Mouse (Mus musculus): ENCODE data around the gene Ednrb. TPM values are rescaled to one million over a fixed set of nuclear protein-coding genes. Genes with fewer than 3 reads are reported as not detected.

The Ednrb gene
- polyA plus RNA-seq, 1 experiment from 2014 or later: 106 TPM

- Histone ChIP-seq H3K27me3 (no peaks in the 10 kb centered on the region), H3K27ac (replicated peaks) (no peak overlapping the region), H3K36me3 (peaks cover 34% of the 10 kb centered on the region), H3K4me3 (no peak overlapping the region), H3K9me3 (no peaks in the 10 kb centered on the region), H3K4me1 (no peaks in the 10 kb centered on the region), H3K9ac (replicated peaks) (no peak overlapping the region), H3K4me2 (replicated peaks) (no peak overlapping the region)
- no peak for ATAC-seq (ENCODE audit: low FRiP score, low read depth)
- 89% methylated on average over 25 of the region's 25 CpGs for whole genome bisulfite sequencing
Observed at GRCm38 (mm10) chr14:103816637-103817308, 27.4 kb downstream of the Ednrb start.

- H3K27ac ChIP-seq (replicated peaks): no peak overlapping the region
- H3K4me1 ChIP-seq: no peaks in the 10 kb centered on the region
- H3K36me3 ChIP-seq: peaks cover 27% of the 10 kb centered on the region
- no peak for ATAC-seq (ENCODE audit: low FRiP score, low read depth)
- H3K9me3 ChIP-seq: no peaks in the 10 kb centered on the region
- H3K4me2 ChIP-seq (replicated peaks): no peak overlapping the region
- no peak overlapping the region for H3K9ac ChIP-seq (replicated peaks)
- no peak overlapping the region for H3K4me3 ChIP-seq
- 70% methylated on average over 16 of the region's 16 CpGs for WGBS
- no peaks in the 10 kb centered on the region for H3K27me3 ChIP-seq
Observed at GRCm38 (mm10) chr14:103815542-103815941, 28.7 kb downstream of the Ednrb start.

- Histone ChIP-seq H3K36me3 (peaks cover 22% of the 10 kb centered on the region), H3K27me3 (no peaks in the 10 kb centered on the region), H3K4me2 (replicated peaks) (no peak overlapping the region), H3K9ac (replicated peaks) (no peak overlapping the region), H3K4me3 (no peak overlapping the region), H3K27ac (replicated peaks) (no peak overlapping the region), H3K4me1 (no peaks in the 10 kb centered on the region), H3K9me3 (no peaks in the 10 kb centered on the region)
- ATAC-seq (ENCODE audit: low FRiP score, low read depth): 0 out of 2 replicates have a peak, but pooled peaks have one; percentile 42
- WGBS: 73% methylated on average over 10 of the region's 10 CpGs
Observed at GRCm38 (mm10) chr14:103814015-103814691, 30.0 kb downstream of the Ednrb start.

GRCm38 (mm10) chr14:103813246-103813645, 31.0 kb downstream of the Ednrb start:
- no peaks in the 10 kb centered on the region for H3K4me1 ChIP-seq

GRCm38 (mm10) chr14:103811291-103811690, 32.9 kb downstream of the Ednrb start:
- no peaks in the 10 kb centered on the region for H3K27me3 ChIP-seq
- peaks cover 9% of the 10 kb centered on the region; the same call in 1 of the 2 replicates for H3K36me3 ChIP-seq
- H3K9me3 ChIP-seq: no peaks in the 10 kb centered on the region
- no peak for ATAC-seq (ENCODE audit: low FRiP score, low read depth)
- no peak overlapping the region for H3K4me3 ChIP-seq
- no peaks in the 10 kb centered on the region for H3K4me1 ChIP-seq
- no peak overlapping the region for H3K9ac ChIP-seq (replicated peaks)
- H3K4me2 ChIP-seq (replicated peaks): no peak overlapping the region
- H3K27ac ChIP-seq (replicated peaks): no peak overlapping the region
- 93% methylated on average over 7 of the region's 7 CpGs for WGBS

More at GRCm38 (mm10) chr14:103813246-103813645, 31.0 kb downstream of the Ednrb start:
- Histone ChIP-seq H3K9ac (replicated peaks) (no peak overlapping the region), H3K27me3 (no peaks in the 10 kb centered on the region), H3K4me2 (replicated peaks) (no peak overlapping the region), H3K4me3 (no peak overlapping the region), H3K27ac (replicated peaks) (no peak overlapping the region), H3K9me3 (no peaks in the 10 kb centered on the region), H3K36me3 (peaks cover 18% of the 10 kb centered on the region)
- no peak for ATAC-seq (ENCODE audit: low FRiP score, low read depth)
- 83% methylated on average over 3 of the region's 3 CpGs for WGBS

- no peak overlapping the region for H3K4me2 ChIP-seq (replicated peaks)
- H3K4me1 ChIP-seq: no peaks in the 10 kb centered on the region
- H3K9ac ChIP-seq (replicated peaks): no peak overlapping the region
- H3K9me3 ChIP-seq: no peaks in the 10 kb centered on the region
- no peak for ATAC-seq (ENCODE audit: low FRiP score, low read depth)
- no peaks in the 10 kb centered on the region for H3K27me3 ChIP-seq
- no peak overlapping the region for H3K27ac ChIP-seq (replicated peaks)
- H3K36me3 ChIP-seq: no peaks in the 10 kb centered on the region
- no peak overlapping the region for H3K4me3 ChIP-seq
- WGBS: 85% methylated on average over 4 of the region's 4 CpGs
Observed at GRCm38 (mm10) chr14:103803907-103804659, 40.1 kb downstream of the Ednrb start.

- Histone ChIP-seq H3K9me3 (peaks cover 4% of the 10 kb centered on the region; the same call in 1 of the 2 replicates), H3K27ac (replicated peaks) (no peak overlapping the region), H3K9ac (replicated peaks) (no peak overlapping the region), H3K4me1 (peaks cover 14% of the 10 kb centered on the region), H3K4me2 (replicated peaks) (no peak overlapping the region), H3K36me3 (no peaks in the 10 kb centered on the region), H3K27me3 (no peaks in the 10 kb centered on the region), H3K4me3 (no peak overlapping the region)
- no peak for ATAC-seq (ENCODE audit: low FRiP score, low read depth)
- WGBS: 83% methylated on average over 3 of the region's 3 CpGs
Observed at GRCm38 (mm10) chr14:103797123-103797522, 47.1 kb downstream of the Ednrb start.

GRCm38 (mm10) chr14:103795591-103795990, 48.6 kb downstream of the Ednrb start:
- H3K4me2 ChIP-seq (replicated peaks): no peak overlapping the region
- H3K9me3 ChIP-seq: peaks cover 4% of the 10 kb centered on the region; the same call in 1 of the 2 replicates
- no peak for ATAC-seq (ENCODE audit: low FRiP score, low read depth)
- H3K4me1 ChIP-seq: peaks cover 14% of the 10 kb centered on the region
- H3K9ac ChIP-seq (replicated peaks): no peak overlapping the region
- no peak overlapping the region for H3K27ac ChIP-seq (replicated peaks)
- no peaks in the 10 kb centered on the region for H3K27me3 ChIP-seq
- WGBS: 87% methylated on average over 1 of the region's 1 CpGs
- no peaks in the 10 kb centered on the region for H3K36me3 ChIP-seq
- H3K4me3 ChIP-seq: no peak overlapping the region

- H3K9ac ChIP-seq (replicated peaks): no peak overlapping the region
- ATAC-seq (ENCODE audit: low FRiP score, low read depth): no peak
- WGBS: 74% methylated on average over 5 of the region's 5 CpGs
- H3K4me3 ChIP-seq: no peak overlapping the region
- peaks cover 4% of the 10 kb centered on the region; the same call in 1 of the 2 replicates for H3K9me3 ChIP-seq
- no peak overlapping the region for H3K4me2 ChIP-seq (replicated peaks)
- H3K27ac ChIP-seq (replicated peaks): no peak overlapping the region
- H3K4me1 ChIP-seq: peaks cover 14% of the 10 kb centered on the region
- H3K27me3 ChIP-seq: no peaks in the 10 kb centered on the region
- no peaks in the 10 kb centered on the region for H3K36me3 ChIP-seq
Observed at GRCm38 (mm10) chr14:103793409-103793808, 50.8 kb downstream of the Ednrb start.

- 14% methylated on average over 1 of the region's 1 CpGs for WGBS
- H3K9ac ChIP-seq (replicated peaks): no peak overlapping the region
- no peak overlapping the region for H3K27ac ChIP-seq (replicated peaks)
- ATAC-seq (ENCODE audit: low FRiP score, low read depth): peak; percentile 77; the same call in 1 of the 2 replicates
- peaks cover 4% of the 10 kb centered on the region; the same call in 1 of the 2 replicates for H3K9me3 ChIP-seq
- H3K27me3 ChIP-seq: no peaks in the 10 kb centered on the region
- no peaks in the 10 kb centered on the region for H3K36me3 ChIP-seq
- H3K4me3 ChIP-seq: no peak overlapping the region
- peaks cover 14% of the 10 kb centered on the region for H3K4me1 ChIP-seq
- no peak overlapping the region for H3K4me2 ChIP-seq (replicated peaks)
Observed at GRCm38 (mm10) chr14:103792726-103793125, 51.5 kb downstream of the Ednrb start.

- WGBS: 85% methylated on average over 2 of the region's 2 CpGs
- H3K9me3 ChIP-seq: no peaks in the 10 kb centered on the region
Observed at GRCm38 (mm10) chr14:103787547-103787946, 56.7 kb downstream of the Ednrb start.

More at GRCm38 (mm10) chr14:103787547-103787946, 56.7 kb downstream of the Ednrb start:
- H3K36me3 ChIP-seq: no peaks in the 10 kb centered on the region
- no peak overlapping the region for H3K9ac ChIP-seq (replicated peaks)
- peaks cover 4% of the 10 kb centered on the region; the same call in 1 of the 2 replicates for H3K4me1 ChIP-seq
- no peak for ATAC-seq (ENCODE audit: low FRiP score, low read depth)
- H3K4me3 ChIP-seq: no peak overlapping the region
- H3K27ac ChIP-seq (replicated peaks): no peak overlapping the region
- H3K4me2 ChIP-seq (replicated peaks): no peak overlapping the region
- H3K27me3 ChIP-seq: no peaks in the 10 kb centered on the region
